In the genomic region with DNA sequence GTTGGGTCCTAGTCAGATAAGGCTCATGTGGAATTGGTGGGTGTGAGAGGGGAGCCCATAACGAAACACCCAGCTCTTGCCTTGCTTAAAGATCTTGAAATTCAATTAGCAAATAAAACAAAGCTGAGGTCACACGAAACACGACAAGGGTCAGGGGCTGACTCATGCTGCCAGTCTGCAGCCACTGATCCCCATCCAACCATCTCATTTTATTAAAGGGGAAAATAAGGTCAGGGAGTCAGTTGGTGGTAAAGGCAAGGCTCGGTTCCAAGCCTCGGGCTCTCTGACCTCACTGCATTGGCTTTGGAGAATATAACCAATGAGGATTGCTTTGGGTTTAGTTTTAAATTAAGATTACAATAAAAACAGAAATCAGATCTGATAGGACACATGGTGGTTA, we compare ENCODE assay signal across 30 mouse cellular contexts.
A peak's percentile ranks its signal among the peaks of the same experiment; 100 is the strongest.
DNase-seq lines count a peak whose midpoint lies in the region; ATAC-seq and TF ChIP-seq lines count a peak whose summit lies in the region.
"Had no signal": no experiment of that assay in that cellular context is flagged by ENCODE, and none has a peak within 500 bp of the region (broad histone marks: within the 10 kb centered on the region; RNA-seq: fewer than 3 reads in every experiment).

No protein-coding gene starts in this region.

- ATAC-seq in kidney, embryonic 14.5 days (ENCODE audit: low FRiP score, low TSS enrichment), result no peak
- ATAC-seq in Patski, result peak; percentile 60
- ATAC-seq: forebrain, embryonic 15.5 days; inflammation-experienced regulatory T-cells, adult 6 months; midbrain, embryonic 15.5 days had no signal

- H3K4me1 ChIP-seq in kidney, embryonic 14.5 days (ENCODE audit: control insufficient read depth, insufficient read depth, low read length), result peaks cover 7% of the 10 kb centered on the region; the same call in 1 of the 2 replicates

- intact Hi-C loops in gastrocnemius, adult 2 months (cut with DNase I), result no loop called here

- in situ Hi-C loops in Patski (cut with MboI; ENCODE audit: low pct_unique_long_range_greater_than_20kb), result no loop called here

- H3K9ac ChIP-seq in kidney, embryonic 14.5 days (ENCODE audit: low read depth, low read length), result no peak overlapping the region
- H3K9ac ChIP-seq: embryonic facial prominence, embryonic 13.5 days; forebrain, embryonic 15.5 days; heart, embryonic 13.5 days; hindbrain, embryonic 14.5 days; limb, embryonic 15.5 days; liver, embryonic 14.5 days; lung, embryonic 14.5 days; midbrain, embryonic 15.5 days; stomach, embryonic 15.5 days had no signal

- H3K27ac ChIP-seq in gastrocnemius, adult 2 months, result peak overlapping the region; percentile 55
- H3K27ac ChIP-seq in kidney, embryonic 14.5 days (ENCODE audit: low read depth, low read length), result no peak overlapping the region
- H3K27ac ChIP-seq: embryonic facial prominence, embryonic 13.5 days; forebrain, embryonic 15.5 days; heart, adult 2 months; heart, embryonic 13.5 days; hindbrain, embryonic 14.5 days; limb, embryonic 15.5 days; liver, embryonic 14.5 days; midbrain, embryonic 15.5 days; stomach, embryonic 15.5 days had no signal

- no peak overlapping the region for H3ac ChIP-seq in myocyte (ENCODE audit: control insufficient read depth, insufficient read length)

- TF ChIP-seq CTCF in gastrocnemius, adult 2 months (IDR thresholded peaks at IDR 0.05), result no peak
- no peak for TF ChIP-seq CTCF in Patski (IDR thresholded peaks at IDR 0.05)

- H3K4me2 ChIP-seq in kidney, embryonic 14.5 days (replicated peaks; ENCODE audit: low read depth, low read length), result no peak overlapping the region
- peak overlapping the region; percentile 62 for H3K4me2 ChIP-seq in myocyte (ENCODE audit: low read depth)
- H3K4me2 ChIP-seq: embryonic facial prominence, embryonic 13.5 days; forebrain, embryonic 15.5 days; heart, embryonic 13.5 days; hindbrain, embryonic 14.5 days; limb, embryonic 15.5 days; lung, embryonic 14.5 days; midbrain, embryonic 15.5 days; stomach, embryonic 15.5 days had no signal

- H3K79me2 ChIP-seq in myocyte (ENCODE audit: control insufficient read depth, insufficient read depth), result no peaks in the 10 kb centered on the region

- DNase-seq in gastrocnemius, adult 2 months, result no peak
- DNase-seq in gastrocnemius, postnatal 25 days, result no peak
- peak; percentile 51 for DNase-seq in kidney, adult 9 months
- DNase-seq in Patski (ENCODE audit: low read depth, low spot score), result no peak
- no peak for DNase-seq in adrenal gland, adult 8-10 months
- no peak for DNase-seq in cerebellum, adult 11 months
- DNase-seq: adrenal gland, adult 2 months; B cell, adult 2 months; cerebellum, postnatal 36 days; embryo, embryonic 11 days; gastrocnemius, postnatal 36 days; heart, adult 2 months; layer of hippocampus, adult 9-11 months; lung, embryonic 14.5 days; lung, postnatal 36 days; right cerebral cortex, adult 18-20 months; thymus, postnatal 25 days had no signal

- H3K27me3 ChIP-seq in kidney, embryonic 14.5 days (ENCODE audit: control insufficient read depth, insufficient read depth, low read length), result no peaks in the 10 kb centered on the region; the same call in 1 of the 2 replicates
- no peaks in the 10 kb centered on the region for H3K27me3 ChIP-seq in Patski
- no peaks in the 10 kb centered on the region for H3K27me3 ChIP-seq in myocyte (ENCODE audit: control insufficient read depth, insufficient read depth, insufficient read length)
- H3K27me3 ChIP-seq: embryonic facial prominence, embryonic 13.5 days; forebrain, embryonic 15.5 days; heart, embryonic 13.5 days; limb, embryonic 15.5 days; megakaryocyte, embryonic 14.5 days; midbrain, embryonic 15.5 days; stomach, embryonic 15.5 days had no signal

- no peak for TF ChIP-seq POLR2A in myocyte (IDR thresholded peaks at IDR 0.05; ENCODE audit: insufficient read length, low read depth)

- POLR2A ChIA-PET in Patski (lab: Charles Lee), result no interaction called here

- CTCF ChIA-PET in Patski (lab: Charles Lee), result no interaction called here

- H3K9me3 ChIP-seq in kidney, embryonic 14.5 days (ENCODE audit: control insufficient read depth, low read length), result no peaks in the 10 kb centered on the region
- H3K9me3 ChIP-seq: embryonic facial prominence, embryonic 13.5 days; forebrain, embryonic 15.5 days; heart, embryonic 13.5 days; limb, embryonic 15.5 days; megakaryocyte, embryonic 14.5 days; midbrain, embryonic 15.5 days; stomach, embryonic 15.5 days had no signal

- H3K36me3 ChIP-seq in kidney, embryonic 14.5 days (ENCODE audit: control insufficient read depth, insufficient read depth, low read length), result no peaks in the 10 kb centered on the region
- H3K36me3 ChIP-seq in myocyte (ENCODE audit: control insufficient read depth, insufficient read depth), result no peaks in the 10 kb centered on the region
- H3K36me3 ChIP-seq: embryonic facial prominence, embryonic 13.5 days; forebrain, embryonic 15.5 days; heart, embryonic 13.5 days; limb, embryonic 15.5 days; midbrain, embryonic 15.5 days; stomach, embryonic 15.5 days had no signal

- WGBS in kidney, embryonic 14.5 days, result 30% methylated on average over 5 of the region's 5 CpGs

- no peak overlapping the region for H3K4me3 ChIP-seq in gastrocnemius, adult 2 months
- no peak overlapping the region for H3K4me3 ChIP-seq in kidney, embryonic 14.5 days (ENCODE audit: low read length)
- H3K4me3 ChIP-seq in myocyte, result no peak overlapping the region
- H3K4me3 ChIP-seq: embryonic facial prominence, embryonic 13.5 days; erythroblast, embryonic 14.5 days; forebrain, embryonic 15.5 days; heart, adult 2 months; heart, embryonic 13.5 days; limb, embryonic 15.5 days; midbrain, embryonic 15.5 days; stomach, embryonic 15.5 days had no signal

TF ChIP-seq in myocyte, 11 proteins besides CTCF, POLR2A, EP300 and RAD21:
- TF ChIP-seq MYOD1 (IDR thresholded peaks at IDR 0.05; ENCODE audit: control insufficient read depth in 1 of 3, insufficient read length in 2 of 3, low read depth in 2 of 3), result no peak
- TF ChIP-seq TCF12 (IDR thresholded peaks at IDR 0.05; ENCODE audit: insufficient read depth, poor library complexity, severe bottlenecking), result peak; percentile 23
